Mouse (Mus musculus): ENCODE data around the gene Crk.
A peak's percentile ranks its signal among the peaks of the same experiment; 100 is the strongest.

Gene Crk

GRCm38 (mm10) chr11:75737806-75738476 is 58.9 kb downstream of the Crk start:
- DNase-seq (ENCODE audit: low spot score in 2 of 2): peak in 1 of 2 experiments; percentile 16

DNA sequence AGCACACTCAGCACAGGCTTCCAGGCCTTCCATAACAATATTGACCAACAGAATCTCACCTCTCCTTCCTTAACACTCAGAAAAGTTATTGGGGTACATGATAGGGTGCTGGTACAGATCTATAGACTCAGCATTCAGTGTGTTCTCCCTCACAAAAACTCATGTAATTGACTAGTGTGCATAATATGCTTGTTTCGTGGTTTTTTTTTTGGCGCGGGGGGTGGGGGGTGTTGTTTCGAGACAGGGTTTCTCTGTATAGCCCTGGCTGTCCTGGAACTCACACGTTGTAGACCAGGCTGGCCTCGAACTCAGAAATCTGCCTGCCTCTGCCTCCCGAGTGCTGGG is 59.4 kb downstream of the Crk start:
- DNase-seq (ENCODE audit: low spot score in 2 of 2): no peak

DNA sequence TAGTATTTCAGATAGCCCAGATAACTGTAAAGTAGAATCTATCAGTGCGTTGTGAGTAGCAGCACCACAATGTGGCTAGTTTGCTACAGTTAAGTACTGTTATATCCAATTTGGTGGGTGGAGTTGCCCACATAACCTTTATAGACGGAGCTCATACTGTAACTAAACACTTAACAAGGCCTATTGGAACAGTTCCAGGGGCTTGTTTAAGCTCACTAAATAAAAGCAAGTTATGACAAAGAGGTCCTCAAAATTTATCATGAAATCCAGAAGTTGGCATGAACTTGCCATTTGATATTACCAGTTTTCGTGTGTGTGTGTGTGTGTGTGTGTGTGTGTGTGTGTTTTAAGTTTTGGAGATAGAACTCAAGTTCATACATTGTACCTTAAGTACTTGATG is 61.1 kb downstream of the Crk start:
- DNase-seq (ENCODE audit: low spot score in 2 of 2): no peak

- no peak for DNase-seq (ENCODE audit: low spot score in 2 of 2)
These were observed 62.6 kb downstream of the Crk start for GRCm38 (mm10) chr11:75741615-75742014.

- no peak for DNase-seq (ENCODE audit: low spot score in 2 of 2)
These were observed 65.7 kb downstream of the Crk start for GRCm38 (mm10) chr11:75744761-75745160.

- DNase-seq (ENCODE audit: low spot score in 2 of 2): no peak
These were observed 71.5 kb downstream of the Crk start for GRCm38 (mm10) chr11:75750537-75750936.

- DNase-seq (ENCODE audit: low spot score in 2 of 2): no peak
These were observed 72.0 kb downstream of the Crk start for GRCm38 (mm10) chr11:75751082-75751481.
